Mouse (Mus musculus): Measurements from ENCODE around the gene Tmsb4x.

The Tmsb4x gene

DNA sequence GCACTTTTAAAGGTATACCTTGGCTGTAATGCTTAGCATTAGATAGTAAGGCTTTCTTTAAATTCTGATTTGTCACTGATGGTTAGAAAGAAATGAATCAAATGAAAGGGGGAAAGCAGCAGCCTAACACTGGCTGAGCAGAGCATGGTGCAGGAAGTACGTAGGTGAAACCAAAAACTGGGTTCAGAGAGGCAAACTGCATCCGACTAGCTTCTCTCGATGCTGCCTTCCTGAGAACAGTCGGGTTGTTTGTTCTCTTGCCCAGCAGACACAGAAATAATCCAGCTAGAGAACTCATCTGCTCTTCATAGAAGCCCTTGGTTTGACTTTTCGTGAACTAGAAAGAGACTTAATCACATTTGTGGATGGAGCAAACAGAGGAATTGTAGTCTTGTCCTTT, 26.7 kb downstream of the Tmsb4x start:
- DNase-seq (ENCODE audit: low read depth, low spot score), result peak; percentile 76

DNA sequence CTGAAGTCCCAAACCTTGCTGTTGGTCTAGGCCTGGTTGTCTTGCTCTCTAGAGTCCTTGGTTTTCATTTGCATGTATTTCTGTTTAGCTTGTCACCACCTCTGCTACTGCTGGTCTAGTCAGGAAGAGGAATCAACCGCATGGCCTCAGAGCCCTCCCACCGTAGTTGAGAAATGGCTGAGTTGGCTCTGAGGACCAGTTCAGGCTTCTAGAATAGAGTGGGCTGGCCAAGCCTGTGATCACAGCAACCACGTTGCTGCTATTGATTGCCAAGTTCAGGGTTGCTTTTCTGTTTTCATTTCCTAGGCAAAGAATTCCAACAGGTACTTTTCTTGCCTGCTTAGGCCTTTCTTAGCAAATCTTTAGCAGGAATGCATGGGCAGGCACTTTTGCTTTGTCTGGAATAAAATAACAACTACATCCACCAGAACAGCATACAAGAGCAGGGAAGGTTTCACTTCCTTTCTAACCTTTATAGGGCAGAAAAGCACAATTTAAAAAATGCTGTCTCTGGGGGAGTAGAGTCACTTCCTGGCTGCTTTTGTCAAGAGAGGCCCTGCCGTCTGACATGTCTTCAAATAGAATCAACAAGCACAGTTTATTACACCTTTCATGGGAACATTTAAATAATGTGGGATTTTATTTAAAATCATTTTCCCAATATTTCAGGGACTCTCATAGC, 29.0 kb downstream of the Tmsb4x start:
- peak; percentile 63 for DNase-seq (ENCODE audit: low read depth, low spot score)

DNA sequence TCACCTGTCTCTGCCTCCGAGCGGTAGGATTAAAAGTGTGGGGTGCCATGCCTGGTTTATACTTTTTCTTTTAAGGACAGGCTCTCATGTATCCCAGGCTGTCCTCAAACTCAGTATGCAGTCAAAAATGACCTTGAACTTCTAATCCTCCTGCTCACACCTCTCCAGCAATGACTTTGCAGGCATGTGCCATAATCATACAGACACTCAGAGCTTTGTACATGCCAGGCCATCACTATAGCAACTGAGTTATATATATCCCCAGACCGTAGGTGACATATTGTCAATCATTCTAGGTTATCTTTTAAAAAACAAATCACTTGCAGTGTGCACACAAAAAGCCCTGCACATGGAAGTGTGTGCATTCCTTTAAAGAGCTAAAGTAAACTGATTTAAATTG, 29.6 kb downstream of the Tmsb4x start:
- peak; percentile 31 for DNase-seq (ENCODE audit: low read depth, low spot score)

DNA sequence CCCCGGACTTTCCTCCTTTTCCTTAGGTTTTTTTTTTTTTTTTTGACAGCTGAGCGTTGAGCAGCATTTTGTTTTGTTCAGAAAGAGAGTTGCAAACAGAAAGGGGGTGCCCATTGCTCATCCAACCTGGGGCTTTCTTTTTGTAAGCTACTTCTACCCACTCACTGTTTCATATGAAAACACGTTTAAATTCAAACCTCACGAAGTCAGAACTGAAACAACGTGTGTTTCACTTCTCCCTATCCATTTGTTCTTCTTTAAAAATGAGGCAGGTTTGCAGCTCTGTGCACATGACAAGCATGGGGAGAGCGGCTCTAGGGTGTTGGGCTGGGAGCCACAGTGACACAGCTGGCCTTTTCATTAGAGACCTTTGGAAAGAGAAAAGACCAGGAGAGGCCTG, 33.8 kb downstream of the Tmsb4x start:
- no peak for DNase-seq (ENCODE audit: low read depth, low spot score)

DNA sequence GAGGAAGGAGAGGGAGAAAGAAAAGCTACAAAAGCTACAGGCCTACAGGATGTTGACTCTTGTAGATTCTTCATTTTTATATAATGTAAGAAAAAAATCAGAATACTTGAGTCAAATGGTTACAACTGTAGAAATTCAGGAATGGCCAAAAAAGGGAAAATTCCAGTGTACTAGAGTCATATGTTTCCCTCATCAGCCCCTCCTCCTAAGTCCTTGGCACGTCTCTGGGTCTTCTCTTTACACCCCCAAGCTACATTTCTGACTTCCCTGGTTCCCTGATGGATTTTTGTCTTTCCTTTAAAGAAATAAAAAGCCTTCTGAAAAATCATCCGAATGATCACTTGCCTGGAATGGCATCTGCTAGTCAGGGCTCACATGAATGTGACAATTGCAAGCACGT, 34.8 kb downstream of the Tmsb4x start:
- no peak for DNase-seq (ENCODE audit: low read depth, low spot score)

DNA sequence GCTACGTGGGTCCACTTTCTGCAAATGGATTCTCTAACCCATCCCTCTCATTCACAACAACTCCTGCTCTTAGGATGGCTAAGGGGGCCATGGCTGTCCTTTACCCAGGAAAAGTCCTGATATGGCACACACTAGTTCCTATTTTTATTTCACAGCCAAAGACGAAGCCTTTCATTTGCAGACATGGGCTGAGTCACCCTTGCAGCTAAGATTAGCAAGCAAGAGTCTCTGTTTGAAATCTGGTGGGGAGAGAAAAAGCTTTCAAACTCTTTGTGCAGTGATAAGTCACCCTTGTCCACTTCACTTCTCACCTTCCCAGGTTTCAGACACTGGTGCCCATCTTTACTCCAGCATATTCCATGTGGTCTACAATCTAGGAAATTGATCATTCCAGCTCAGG, 36.9 kb downstream of the Tmsb4x start:
- no peak for DNase-seq (ENCODE audit: low read depth, low spot score)

DNA sequence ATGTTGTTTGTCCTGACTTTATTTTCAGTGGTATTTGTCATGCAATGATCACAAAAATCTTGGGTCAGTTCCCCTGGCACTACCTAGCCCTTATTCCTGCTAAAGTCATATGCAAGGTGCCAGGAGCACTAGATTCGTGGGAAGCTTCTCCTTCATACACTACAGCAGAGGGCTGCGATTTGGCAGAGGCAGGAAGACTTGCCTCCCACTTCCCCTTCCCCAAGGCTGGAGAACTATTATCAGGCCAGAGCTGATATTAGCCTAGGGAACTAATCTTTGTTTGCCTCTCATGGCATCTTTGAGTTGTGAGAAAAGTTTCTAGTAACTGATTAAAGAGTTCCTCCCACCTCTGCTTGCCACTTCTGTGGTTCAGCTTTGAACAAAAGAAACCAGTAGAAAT, 37.8 kb downstream of the Tmsb4x start:
- DNase-seq (ENCODE audit: low read depth, low spot score), result no peak

DNA sequence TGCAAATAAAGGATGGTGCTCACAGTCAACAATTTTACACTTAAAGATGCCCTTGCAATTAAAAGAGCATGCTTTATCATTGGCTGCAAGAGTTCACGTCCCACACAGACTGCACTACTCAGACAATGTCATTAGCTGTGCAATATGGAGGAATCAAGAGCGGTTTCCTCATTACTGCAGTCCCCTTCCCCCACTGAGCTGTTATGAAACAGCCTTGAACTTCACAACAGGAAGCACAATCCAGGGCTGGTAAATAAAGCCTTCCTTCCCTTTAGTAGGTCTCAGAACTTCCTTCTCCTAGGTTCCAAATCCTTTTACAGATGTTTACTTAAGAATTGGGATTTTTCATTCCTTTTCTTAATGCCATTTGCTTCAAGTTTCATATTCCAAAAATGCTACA, 41.8 kb downstream of the Tmsb4x start:
- peak; percentile 43 for DNase-seq (ENCODE audit: low read depth, low spot score)

DNA sequence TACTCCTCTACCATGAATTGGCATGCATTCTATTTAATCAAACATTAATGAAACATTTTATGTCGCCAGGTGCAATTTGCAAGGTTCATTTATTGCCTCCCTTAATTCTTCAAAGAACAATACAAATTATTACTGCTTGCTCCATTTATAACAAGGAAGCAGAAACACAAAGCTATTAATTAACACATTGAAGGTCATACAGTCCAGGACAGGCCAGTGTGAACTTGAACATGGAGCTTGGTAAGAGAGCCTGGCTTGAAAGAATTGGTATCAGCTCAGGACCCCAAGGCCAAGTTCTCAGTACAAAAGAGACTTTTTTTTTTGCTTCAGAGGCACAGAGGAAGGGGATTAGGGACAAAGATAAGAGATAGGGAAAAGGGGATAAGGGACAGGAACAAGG, 43.1 kb downstream of the Tmsb4x start:
- no peak for DNase-seq (ENCODE audit: low read depth, low spot score)

DNA sequence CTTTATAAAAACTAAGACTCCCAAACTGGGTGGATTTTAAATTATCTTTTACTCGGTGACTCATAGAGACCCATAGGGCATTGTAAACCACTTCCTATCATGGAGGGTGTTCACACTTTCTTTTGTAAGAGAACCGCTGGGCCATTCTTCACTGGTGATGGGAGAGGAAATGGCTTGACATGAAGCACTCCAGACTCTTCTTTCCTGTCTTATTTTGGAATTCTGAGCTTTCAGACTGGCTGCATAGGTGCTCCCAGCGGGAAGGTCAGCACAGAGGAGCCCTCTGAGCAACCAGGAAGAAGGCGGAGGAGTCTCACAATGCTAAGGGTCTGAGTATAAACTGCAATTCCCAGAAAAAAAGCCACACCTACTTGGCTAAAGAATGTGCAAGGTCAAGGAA, 51.4 kb downstream of the Tmsb4x start:
- DNase-seq (ENCODE audit: low read depth, low spot score), result peak; percentile 11

All from CD4-positive helper T cell, adult 2 months (primary cell).